Mouse (Mus musculus): Measurements from ENCODE around the gene Mrpl24.

Gene Mrpl24

DNA sequence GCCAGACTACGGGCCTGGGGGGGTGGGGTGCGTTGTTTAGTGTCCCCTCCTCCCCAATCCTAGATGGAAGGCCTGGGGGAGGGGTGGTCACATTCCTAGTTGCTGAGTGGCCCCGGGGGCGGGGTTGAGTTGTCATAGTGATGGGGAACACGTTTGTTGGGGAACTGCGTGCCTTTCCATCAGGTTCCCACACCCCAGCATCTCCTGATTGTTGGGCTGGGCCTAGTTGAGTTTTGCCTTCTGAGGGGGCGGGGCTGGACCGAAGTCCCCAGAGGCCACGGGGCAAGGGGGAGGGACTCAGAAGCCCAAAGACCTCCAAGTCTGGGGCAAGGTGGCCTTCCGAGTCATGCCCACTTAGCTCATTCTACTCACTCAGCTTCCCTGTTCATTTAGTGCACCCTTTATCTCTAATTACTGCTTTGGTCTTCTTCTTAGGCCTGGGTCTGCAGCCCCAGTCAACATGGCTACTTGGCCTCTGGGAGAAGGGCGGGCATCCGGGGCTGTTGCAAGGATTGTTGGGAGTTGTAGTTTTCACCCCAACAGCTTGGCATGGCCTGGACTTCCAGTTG, 8.6 kb upstream of the Mrpl24 start:
- no peak for DNase-seq (ENCODE audit: low spot score)

DNA sequence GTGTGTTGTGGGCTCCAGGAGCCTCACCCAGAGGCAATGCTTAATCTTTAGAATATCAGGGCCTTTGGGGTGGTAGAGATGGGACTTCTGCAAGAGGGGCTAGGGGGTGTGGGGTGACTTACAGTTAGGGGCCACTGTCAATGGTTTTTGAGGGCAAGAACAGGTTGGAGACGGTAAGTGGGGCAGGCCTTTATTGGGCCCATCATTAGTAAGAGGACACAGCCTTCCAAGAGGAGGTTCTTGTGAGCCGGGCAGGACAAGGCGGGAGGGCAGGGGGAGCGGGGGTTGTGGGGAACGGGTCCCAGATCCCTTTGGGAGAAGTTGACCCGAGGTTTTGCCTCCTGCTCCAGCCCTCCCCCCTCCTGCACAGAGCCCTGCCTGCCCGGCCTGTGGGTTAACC, 5.8 kb upstream of the Mrpl24 start:
- no peak for DNase-seq (ENCODE audit: low spot score)

DNA sequence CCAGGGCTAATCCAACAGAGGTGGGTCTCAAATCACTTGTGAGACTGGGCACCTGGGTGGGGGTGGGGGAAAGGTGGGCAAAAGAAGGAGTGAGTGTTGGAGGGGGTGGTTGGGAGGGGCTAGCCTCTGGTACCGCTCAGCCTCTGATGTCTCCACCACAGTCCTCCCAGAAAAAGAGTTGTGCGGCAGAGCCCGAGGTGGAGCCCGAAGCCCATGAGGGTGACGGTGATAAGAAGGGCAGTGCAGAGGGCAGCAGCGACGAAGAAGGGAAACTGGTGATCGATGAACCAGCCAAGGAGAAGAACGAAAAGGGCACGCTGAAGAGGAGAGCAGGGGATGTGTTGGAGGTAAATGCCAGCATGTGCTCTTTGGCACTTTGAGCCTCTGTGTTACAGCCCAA, 5.4 kb upstream of the Mrpl24 start:
- DNase-seq (ENCODE audit: low spot score) = no peak

DNA sequence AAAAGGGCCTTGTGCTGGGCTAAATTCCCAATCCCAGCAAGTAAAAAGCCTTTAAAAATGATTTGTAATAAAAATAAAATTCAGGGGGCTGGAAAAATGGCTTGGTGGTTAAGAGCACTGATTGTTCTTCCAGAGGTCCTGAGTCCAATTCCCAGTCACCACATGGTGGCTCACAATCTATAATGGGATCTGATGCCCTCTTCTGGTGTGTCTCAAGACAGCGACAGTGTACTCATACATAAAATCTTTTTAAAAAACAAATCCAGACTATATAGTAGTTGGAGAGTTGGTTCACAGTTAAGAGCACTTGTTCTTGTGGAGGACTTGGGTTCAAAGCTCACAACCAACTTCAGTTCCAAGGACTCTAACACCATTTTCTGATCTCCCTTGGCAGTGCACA, 2.3 kb upstream of the Mrpl24 start:
- DNase-seq (ENCODE audit: low spot score) = no peak

DNA sequence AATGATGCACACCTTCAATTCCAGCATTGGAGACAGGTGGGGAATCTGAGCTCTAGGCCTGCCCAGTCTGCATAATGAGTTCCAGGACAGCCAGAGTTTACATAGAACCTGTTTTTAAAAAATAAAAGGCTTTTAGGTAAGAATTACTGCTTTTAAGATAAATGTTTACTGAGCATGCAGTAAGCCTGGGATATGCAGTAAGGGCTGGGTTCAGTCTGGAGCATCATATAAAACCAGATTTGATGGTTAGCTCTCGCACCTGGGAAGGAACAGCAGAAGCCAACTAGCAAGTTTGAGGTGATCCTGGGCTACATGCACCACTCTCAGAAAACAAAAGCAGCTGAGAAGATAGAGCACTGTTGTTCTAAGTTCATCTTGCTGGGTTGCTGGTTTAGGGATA, 755 bp upstream of the Mrpl24 start:
- no peak for DNase-seq (ENCODE audit: low spot score)

DNA sequence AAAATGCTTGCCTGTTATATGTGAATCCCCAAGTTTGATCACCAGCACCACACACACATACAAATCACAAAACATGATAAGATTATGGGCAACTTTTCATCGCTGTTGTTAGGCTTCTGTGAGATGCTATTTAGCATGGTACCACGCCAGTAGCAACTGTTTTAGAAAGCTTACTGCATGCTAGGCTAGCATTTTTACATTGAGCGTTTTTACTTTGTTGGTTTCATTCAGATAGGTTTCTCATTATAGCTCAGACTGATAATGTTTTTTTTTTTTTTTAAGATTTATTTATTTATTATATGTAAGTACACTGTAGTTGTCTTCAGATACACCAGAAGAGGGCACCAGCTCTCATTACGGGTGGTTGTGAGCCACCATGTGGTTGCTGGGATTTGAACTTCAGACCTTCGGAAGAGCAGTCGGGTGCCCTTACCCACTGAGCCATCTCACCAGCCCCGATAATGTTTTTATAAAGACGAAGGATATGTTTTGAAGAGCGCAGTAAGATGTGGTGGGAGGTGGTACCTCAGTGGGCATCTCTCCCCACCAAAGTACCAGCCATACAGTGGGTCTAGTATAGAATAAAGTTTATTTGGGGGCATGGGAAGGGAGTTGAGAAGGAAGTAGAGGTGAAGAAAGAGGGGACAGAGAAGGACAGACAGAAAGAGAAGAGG, 1.1 kb downstream of the Mrpl24 start:
- no peak for DNase-seq (ENCODE audit: low spot score)

DNA sequence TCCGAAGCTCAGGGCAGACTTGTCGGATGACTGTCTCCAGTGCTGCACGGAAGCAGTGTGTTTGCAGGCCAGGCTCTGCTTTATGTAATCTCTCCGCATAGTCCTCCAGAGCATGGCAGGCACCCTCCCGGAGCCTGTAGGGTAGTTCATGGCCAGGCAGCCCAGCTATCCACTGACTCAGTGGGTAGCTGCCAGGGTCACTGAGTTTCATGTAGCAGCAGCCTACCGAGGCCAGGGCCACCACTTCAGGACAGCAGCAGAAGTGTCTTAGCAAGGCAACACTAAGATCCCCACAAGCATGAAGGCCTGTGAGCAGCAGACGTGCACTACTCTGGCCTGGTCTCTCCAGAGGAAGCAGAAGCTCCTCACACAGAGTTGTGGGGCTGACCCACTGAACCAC, 5.7 kb downstream of the Mrpl24 start:
- DNase-seq (ENCODE audit: low spot score) = no peak

DNA sequence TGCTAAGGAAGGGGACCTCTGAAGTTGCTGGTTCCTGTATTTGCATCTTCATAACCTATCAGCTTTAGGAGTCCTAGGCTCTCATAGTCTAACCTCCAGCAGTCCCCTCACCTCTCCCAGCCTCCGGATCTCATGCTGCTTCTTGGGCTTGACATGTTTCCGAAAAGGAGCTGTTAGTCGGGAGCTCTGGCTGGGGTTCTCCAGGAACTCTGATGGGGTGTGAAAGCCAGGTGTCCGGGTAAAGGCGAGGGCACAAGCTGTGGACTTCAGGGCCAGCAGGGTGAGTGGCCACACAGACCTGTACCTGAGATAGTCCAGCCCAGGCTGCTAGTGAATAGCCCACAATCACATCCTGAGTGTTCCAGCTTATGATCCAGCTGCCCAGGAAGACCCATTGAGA, 8.1 kb downstream of the Mrpl24 start:
- no peak for DNase-seq (ENCODE audit: low spot score)

DNA sequence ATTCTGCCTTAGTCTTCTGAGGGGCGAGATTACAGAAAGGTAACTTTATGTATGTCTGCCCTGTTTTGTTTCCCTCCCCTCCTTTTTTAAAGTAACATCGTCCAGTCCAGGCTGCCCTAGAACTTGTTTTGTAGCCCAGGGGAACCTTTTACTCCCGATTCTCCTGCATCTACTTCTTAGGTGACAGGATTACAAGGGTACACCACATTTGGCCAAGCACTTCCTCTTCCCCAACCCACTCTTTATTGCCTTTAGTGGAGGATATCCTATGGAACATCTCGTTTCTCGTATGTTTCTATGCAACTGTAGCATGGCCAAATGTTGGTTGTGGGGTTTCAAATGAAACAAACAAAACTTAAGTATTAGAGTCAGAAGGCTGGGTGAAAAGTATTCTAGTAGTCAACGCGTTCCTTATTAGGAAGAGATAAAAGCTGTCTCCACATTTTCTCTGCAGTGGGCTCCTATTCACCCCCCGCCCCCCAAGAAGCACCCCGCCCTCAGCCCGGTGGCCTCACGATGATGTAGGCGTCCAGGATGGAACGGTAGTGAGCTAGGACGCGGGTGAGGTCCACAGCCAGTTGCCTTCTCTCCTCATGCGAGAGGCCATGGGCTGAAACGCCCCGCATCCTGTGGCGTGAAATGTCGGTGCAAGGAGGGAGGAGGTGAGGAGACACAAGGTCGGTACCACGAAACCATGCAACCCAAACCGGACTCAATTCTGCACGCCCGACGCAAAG, 10.2 kb downstream of the Mrpl24 start:
- no peak for DNase-seq (ENCODE audit: low spot score)

DNA sequence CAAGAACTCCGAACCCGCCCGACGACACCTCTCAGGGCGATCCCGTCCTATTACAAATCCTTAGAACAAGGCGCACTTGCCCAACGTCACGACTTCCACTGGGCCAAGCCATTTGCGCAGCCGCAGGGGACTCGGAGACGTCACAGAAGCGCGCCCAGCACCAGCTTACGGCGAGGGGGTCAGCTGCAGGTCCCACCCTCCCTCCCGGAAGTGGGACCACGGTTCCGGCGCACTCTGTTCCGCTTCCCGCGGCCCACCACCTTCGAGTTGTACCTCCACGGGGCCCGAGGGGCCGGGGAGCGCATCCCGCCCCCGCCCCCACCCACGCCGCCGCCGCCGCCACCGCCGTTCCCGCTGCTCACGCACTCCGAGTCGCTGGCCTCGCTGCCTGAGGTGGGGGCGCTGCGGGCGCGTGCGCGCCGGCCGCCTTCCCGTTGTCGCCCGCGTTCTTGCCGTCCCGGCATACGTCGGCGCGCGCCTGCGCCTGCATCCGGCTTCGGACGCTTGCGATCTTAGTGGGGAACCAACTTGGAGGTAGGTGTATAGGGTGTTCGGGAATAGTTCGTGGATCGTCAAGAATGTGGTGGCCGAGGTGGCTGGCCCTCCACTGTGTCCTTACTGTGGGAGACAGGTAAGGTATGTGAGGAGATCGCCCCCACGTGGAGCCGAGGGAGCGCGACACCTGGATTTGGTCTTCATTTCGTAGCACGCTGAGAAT, 10.9 kb downstream of the Mrpl24 start, which contains the start of the genes Isg20l2 and Rrnad1:
Gene Isg20l2, plus strand, starts transcription at position 237 of the 718 bp plus-strand sequence.
Gene Rrnad1, minus strand, starts transcription at position 640 of the 718 bp plus-strand sequence.
- DNase-seq (ENCODE audit: low spot score) = peak; percentile 97

DNA sequence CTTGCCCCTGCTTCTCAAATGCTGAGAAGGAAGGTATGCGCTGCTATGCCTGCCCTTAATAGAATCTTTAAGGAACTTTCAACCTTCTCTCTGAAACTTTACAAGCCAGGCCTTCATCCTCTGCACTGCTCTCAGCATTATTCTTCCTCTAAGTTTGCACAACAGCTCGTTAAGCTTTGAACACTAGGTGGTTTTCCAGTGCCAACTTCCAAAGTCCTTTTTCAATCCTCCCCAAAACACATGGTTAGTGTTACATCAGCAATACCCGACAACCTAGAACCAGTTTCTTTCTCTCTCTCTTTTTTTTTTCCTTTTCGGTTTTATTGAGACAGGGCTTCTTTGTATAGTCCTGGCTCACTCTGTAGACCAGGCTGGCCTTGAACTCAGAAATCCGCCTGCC, 14.7 kb downstream of the Mrpl24 start:
- no peak for DNase-seq (ENCODE audit: low spot score)

DNA sequence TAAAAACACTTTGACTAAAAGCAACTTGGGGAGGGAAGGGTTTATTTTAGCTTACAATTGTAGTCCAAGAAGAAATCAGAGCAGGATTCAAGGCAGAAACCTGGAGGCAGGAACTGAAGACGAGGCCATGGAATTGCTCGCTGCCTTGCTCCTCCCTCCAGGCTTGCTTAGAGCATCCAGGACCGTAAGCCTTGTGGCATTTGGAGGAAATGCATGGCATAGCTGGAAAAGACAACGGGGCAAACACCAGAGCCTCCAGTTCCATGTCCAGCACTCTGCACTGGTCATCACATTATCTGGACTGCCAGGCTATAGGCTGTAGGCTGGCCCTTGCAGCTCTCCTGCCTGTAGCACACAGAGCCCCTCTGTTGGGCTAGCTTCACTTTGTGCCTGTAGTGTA, 15.2 kb downstream of the Mrpl24 start:
- DNase-seq (ENCODE audit: low spot score) = no peak

DNA sequence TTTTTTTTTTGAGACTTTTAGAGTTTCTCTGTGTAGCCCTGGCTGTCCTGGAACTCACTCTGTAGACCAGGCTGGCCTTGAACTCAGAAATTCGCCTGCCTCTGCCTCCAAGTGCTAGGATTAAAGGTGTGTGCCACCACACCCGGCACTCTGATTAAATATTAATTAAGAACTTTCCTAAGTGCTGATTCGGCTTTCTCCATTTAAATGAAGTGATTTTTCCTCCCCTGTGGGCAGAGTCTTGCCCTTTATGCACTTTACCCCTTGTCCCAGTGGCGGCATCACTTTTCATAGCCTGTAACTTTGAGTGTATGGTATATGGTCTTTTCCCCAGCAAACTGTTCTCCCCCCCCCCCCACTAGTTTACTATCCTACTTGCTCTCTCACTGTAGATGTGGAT, 15.9 kb downstream of the Mrpl24 start:
- DNase-seq (ENCODE audit: low spot score) = no peak

DNA sequence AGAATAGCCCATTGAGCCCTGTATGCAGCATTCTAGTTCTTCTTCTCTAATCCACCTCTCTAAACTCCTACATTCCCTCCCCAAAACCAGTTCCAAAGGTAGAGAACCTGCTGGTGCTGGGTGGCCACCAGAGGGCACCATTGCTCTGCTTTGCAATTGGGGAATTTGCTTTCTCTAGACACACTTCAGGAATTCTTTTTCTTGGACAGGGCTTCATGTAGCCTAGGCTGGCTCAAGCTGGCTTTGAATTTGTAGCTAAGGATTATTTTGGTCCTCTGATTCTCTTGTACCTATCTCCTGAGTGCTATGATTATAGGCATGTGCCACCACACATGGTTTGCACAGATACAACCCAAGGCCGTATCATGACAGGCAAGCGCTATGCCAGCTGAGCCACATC, 16.5 kb downstream of the Mrpl24 start:
- peak; percentile 48 for DNase-seq (ENCODE audit: low spot score)

DNA sequence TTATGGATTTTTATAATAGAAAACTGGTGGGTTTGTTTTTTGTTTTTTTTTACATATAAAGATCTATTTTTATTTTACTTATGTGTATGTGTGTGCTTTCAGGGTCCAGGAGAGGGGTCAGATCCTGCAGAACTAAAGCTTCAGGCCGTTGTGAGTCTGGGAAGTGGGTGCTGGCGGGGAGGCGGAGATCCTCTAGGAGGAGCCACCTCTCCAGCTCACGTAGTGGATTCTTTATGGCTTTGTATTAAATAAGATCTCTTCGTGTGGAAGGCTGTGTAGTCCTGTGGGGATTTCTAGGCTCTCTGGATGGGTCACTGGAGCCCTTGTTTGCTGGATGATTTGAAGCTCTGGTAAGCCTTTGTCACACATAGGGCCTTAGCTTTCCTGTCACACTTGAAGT, 21.3 kb downstream of the Mrpl24 start:
- DNase-seq (ENCODE audit: low spot score) = no peak

DNA sequence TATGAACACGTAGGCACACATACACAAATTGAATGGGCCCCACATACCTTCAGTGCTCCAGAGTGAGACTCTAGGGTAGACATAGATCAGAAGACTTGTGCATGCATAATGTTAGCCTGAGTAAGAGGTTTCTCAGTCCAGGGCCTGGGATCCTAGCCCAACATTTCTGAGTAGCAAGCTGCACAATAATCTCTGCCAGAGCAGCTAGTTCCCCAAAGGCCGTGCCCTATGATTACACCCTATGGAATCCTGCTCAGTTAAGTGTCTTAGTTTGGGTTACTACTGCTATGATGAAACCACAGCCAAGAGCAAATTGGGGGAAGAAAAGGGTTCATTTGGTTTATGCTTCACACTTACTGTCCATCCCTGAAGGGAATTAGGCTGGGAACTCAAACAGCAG, 23.2 kb downstream of the Mrpl24 start:
- no peak for DNase-seq (ENCODE audit: low spot score)

DNA sequence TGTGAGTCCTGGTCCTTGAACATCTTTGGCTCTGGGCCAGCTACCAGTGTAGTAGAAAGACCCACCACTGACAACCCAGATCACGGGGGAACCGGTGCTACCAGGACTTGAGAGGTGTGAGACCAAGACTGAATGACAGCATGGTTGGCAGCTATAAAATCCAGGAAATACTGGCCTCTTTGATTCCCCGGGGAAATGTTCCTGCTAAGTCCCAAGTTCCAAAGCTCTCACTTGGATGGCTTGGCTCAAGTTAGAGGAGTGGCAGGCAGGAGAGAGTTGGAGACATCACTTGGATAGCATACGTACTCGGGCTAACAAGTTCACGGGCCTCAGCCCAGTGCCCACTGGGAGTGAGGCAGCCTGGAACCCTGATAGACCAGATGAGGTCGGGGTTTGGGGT, 24.3 kb downstream of the Mrpl24 start:
- no peak for DNase-seq (ENCODE audit: low spot score)

DNA sequence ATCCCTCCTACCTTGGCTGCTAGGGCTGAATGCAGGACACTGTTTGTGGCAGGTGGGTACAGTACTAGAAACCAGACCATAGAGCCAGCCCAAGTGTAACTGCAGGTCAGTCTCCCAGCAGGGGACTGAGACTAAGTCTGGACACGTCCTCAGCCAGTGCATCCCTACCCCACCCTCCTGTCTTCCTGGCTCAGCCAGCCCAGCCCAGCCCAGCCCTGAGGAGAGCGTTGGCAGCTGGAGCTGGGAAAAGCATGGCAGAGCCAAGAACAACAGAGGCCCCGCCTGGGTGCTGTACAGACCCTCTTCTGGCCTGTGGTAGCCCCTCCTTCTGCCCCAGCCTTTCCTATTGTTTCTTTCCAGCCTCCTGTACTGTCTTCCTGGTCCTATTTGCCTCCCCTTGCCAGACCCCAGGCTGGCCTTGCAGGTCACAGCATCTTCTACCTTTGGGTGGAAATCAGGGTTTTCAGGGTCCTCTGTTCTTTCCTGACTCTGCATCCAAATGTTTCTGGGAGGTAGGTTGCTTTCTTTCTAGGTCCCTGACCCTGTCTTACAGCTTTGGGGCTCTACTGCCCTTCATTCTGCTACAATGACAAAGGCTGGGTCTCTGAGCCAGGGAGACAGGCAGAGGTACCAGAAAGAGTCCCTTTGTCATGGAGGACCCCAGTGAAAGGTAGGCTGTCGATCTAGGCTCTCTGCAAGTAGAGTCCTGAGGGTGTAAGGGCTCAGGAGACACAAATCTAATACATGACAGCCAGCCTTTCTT, 25.7 kb downstream of the Mrpl24 start:
- DNase-seq (ENCODE audit: low spot score) = no peak

DNA sequence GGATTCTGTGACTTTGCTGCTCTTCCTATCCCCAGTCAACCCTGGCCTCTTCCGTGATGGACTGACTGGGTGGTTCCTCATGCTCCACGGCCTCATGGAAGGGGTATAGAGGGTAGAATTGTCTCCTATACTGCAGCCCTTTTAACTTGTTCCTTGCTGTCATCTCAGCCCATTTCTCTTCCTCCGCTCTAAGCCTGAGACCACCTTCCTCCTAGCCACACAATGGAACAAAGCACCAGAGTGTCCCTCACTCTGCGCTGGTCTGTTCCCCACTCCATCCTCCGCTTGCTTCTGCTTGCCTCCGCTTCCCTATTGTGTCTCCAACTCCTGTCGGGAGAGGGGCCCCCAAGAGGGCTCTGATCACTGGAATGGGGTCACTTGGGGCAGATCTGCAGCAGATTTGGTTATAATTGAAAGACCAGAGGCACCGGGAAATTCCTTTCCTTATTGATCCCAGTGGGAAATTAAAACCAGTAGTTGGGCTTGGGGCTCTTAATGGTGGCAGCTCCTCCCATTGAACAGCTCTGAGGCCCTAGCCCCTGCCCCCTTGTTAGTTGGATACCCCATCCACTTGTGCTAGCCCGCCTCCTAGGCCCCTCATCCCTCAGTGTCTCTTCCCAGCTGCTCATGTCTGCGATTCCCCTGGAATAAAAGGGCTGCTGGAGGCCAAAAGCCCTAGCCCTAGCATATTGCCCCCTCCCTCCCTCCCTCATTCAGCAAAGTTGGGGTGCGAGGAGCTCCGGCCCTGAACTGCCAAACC, 26.7 kb downstream of the Mrpl24 start:
- no peak for DNase-seq (ENCODE audit: low spot score)

DNA sequence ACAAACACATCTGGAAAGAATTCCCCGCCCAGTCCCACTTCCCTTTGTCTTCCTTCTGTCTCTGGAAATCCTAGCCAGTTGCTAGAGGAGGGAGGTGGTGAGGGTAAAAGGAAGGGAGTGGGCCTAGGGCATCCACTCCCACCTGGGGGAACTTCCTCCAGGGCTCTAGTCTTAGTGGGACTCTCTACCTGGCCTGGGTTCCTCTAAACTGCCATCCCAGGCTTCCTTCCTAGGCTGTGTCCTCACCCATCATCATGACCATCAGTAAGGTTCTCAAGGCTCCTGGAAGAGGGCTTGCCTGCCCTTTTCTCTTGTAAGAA, 27.2 kb downstream of the Mrpl24 start:
- no peak for DNase-seq (ENCODE audit: low spot score)

DNA sequence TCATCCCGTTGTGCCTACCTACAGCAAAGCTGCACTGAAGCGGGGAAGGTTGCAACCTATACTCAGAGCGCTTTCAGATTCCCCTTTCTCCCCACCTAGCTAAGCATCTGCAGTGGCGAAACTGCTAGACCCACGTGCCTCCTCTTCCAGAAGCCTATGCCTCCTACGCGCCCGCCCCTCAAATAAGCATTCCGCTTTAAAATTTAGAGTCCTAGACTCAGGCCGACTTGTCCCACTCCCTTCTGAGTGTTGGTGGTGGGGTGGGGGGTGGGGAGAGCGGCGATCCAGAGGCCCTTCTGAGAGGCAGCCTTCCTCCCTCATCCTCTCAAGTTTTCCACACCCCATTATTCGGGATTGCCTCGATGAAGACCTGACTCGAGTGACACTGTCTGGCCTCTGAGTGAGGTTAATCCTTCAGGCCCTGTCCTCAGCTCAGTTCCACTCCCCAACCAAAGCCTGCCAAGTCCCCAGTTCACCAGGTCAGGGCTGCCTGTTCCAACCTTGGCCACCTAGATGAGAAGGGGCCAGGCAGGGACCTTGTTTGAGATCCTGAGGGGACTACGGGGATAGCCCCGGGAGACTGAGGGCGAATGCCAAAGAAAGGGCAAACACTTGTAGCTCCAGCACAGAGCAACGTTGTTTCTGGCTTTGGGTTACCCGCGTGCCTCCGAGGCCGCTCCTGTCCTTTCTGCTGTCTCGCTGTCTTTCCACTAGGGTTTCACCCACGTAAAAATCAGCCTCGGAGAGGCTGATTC, 27.9 kb downstream of the Mrpl24 start:
- no peak for DNase-seq (ENCODE audit: low spot score)

Data from T-cell, adult 2 months (primary cell).